Mouse (Mus musculus) CH12.LX (cell line): ENCODE data around the gene Plcb3.

Experiments used
- CTCF ChIP-seq, 2 experiments: IDR thresholded peaks in 1 of 2; conservative IDR thresholded peaks in 1 of 2; 2 replicates each; pipeline ENCODE4 v1.5.1; 2011 to 2012; ENCODE audit warnings: low read depth in 2 of 2, low read length in 2 of 2, improper control_type of control experiment in 1 of 2, inconsistent platforms in 1 of 2, mild to moderate bottlenecking in 1 of 2, moderate library complexity in 1 of 2
- EP300 ChIP-seq: IDR thresholded peaks from 2 replicates; pipeline ENCODE4 v1.6.1; 2011; ENCODE audit warnings: low read length, improper control_type of control experiment
- IRF4 ChIP-seq: IDR thresholded peaks from 2 replicates; pipeline ENCODE4 v1.6.1; 2014; ENCODE audit warnings: low read depth, mild to moderate bottlenecking, inconsistent platforms, low read length, improper control_type of control experiment
- KAT2A ChIP-seq: IDR thresholded peaks from 2 replicates; pipeline ENCODE4 v1.6.1; 2012; ENCODE audit warnings: low read length, improper control_type of control experiment, inconsistent platforms; ENCODE audit not compliant: insufficient replicate concordance
- MEF2A ChIP-seq: IDR thresholded peaks from 2 replicates; pipeline ENCODE4 v1.6.1; 2014; ENCODE audit warnings: low read depth, mild to moderate bottlenecking, inconsistent platforms, low read length, improper control_type of control experiment, borderline replicate concordance
- POLR2A ChIP-seq: IDR thresholded peaks from 2 replicates; pipeline ENCODE4 v1.6.1; 2011; ENCODE audit warnings: low read depth, mild to moderate bottlenecking, improper control_type of control experiment, low read length
- POLR2AphosphoS2 ChIP-seq: IDR thresholded peaks from 2 replicates; pipeline ENCODE4 v1.6.1; 2011; ENCODE audit warnings: low read depth, low read length, improper control_type of control experiment
- RCOR1 ChIP-seq: conservative IDR thresholded peaks from 2 replicates; pipeline ENCODE4 v1.6.1; 2012; ENCODE audit warnings: low read depth, mild to moderate bottlenecking, inconsistent platforms, low read length, improper control_type of control experiment
- USF2 ChIP-seq: conservative IDR thresholded peaks from 2 replicates; pipeline ENCODE4 v1.6.1; 2011; ENCODE audit warnings: low read depth, low read length, improper control_type of control experiment
- ZKSCAN1 ChIP-seq: IDR thresholded peaks from 2 replicates; pipeline ENCODE4 v1.6.1; 2012; ENCODE audit warnings: low read depth, inconsistent platforms, low read length, improper control_type of control experiment, borderline replicate concordance
- ZNF384 ChIP-seq: IDR thresholded peaks from 2 replicates; pipeline ENCODE4 v1.6.1; 2012; ENCODE audit warnings: low read depth, low read length, improper control_type of control experiment, inconsistent platforms

- no peak for TF ChIP-seq RCOR1
- no peak for TF ChIP-seq KAT2A
- no peak for TF ChIP-seq CTCF (conservative IDR thresholded peaks at IDR 0.05 in 1 of 2, IDR thresholded peaks at IDR 0.05 in 1 of 2; ENCODE audit: low read depth in 2 of 2, low read length in 2 of 2)
- no peak for TF ChIP-seq ZKSCAN1
- TF ChIP-seq IRF4: no peak
- no peak for TF ChIP-seq POLR2A
- no peak for TF ChIP-seq ZNF384
- no peak for TF ChIP-seq POLR2AphosphoS2
- no peak for TF ChIP-seq USF2
- TF ChIP-seq MEF2A: no peak
- no peak for TF ChIP-seq EP300
Measured at GRCm38 (mm10) chr19:6925307-6925573, 51.0 kb downstream of the Plcb3 start, which contains the start of gene Catsperz.
